Mouse (Mus musculus) left cerebral cortex, postnatal 25 days (tissue): ENCODE measurements around the gene Snap91. TPM values are rescaled to one million over a fixed set of nuclear protein-coding genes. Genes with fewer than 3 reads are reported as not detected.
A peak's percentile ranks its signal among the peaks of the same experiment; 100 is the strongest.

Experiments used
- DNase-seq, 2 experiments: peaks; one replicate each; pipeline ENCODE4 v3.0.0; 2022; ENCODE audit warnings: low spot score in 2 of 2, mixed read lengths in 1 of 2
- intact Hi-C: fragments of 180-260 bp; cut with DNase I; formaldehyde crosslinking; loops from one replicate; pipeline ENCODE4 v1.15.1; 2025
- total RNA-seq, 2 experiments: library from RNA; stranded (reverse); gene quantifications; 2 replicates each; pipeline ENCODE4 v1.2.3; 2021

Snap91 gene
- total RNA-seq, 2 experiments from 2014 or later = 399 to 404 TPM

DNA sequence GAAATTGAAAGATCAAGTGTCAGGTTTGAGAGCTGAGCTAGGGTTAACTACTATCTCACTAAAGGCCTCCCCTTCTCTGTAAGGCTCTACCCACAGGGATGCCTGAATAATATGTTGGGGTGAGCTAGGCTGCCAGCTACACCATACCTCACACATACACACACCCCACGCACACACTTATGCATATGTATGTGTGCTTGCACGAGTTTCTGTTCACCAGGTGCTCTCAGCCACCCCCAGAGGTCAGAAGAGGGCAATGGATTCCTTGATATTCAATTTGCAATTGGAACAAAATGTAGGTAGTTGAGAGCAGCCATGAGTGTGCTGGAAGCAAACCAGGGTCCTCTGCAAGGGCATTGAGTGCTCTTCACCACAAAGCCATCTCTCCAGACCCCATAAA lies 116.5 kb downstream of the Snap91 start:
- intact Hi-C loops = no loop called here

DNA sequence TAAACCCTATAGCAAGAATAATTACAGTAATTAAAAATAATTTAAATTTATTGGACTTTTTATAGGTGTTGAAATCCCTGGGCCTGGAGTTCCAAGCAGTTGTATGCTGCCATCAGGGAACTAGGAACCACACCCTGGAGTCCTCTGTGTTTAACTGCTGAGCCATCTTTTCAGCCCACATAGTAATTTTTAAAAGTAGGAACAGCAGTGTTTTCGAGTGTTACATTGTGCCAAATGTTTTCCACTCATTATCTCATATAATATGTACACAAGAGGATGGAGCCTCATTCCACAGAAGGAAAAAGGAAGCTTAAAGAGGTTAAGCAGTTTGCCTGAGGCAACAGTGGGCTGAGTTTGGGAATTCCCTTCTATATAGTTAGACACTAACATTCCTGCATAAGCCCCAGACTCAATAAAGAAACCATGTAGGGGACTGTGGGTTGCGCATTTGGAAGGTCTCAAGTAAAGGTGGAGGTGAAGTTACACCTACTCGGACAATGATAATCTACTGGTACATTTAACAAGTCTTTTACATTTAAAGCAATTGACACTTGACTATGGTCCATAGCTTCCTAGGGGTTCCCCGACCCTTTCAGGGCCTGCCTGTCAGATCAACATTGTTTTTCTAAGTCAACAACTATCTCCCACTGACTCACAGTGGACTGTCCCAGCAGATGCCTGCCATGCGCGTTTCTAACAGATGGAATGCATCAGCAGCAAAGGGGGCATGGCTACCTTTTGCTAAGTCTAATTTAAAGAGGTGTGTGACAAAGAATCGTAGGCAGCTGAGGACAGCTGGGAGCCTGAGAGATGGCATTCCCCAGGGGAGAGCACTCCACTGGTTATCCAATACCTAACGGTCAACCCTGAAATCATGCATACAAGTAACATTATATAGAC lies 117.7 kb downstream of the Snap91 start:
- DNase-seq = peak in 1 of 2 experiments; percentile 52
- intact Hi-C loops = no loop called here

More for the DNA sequence above, 116.5 kb downstream of the Snap91 start:
- no peak for DNase-seq

DNA sequence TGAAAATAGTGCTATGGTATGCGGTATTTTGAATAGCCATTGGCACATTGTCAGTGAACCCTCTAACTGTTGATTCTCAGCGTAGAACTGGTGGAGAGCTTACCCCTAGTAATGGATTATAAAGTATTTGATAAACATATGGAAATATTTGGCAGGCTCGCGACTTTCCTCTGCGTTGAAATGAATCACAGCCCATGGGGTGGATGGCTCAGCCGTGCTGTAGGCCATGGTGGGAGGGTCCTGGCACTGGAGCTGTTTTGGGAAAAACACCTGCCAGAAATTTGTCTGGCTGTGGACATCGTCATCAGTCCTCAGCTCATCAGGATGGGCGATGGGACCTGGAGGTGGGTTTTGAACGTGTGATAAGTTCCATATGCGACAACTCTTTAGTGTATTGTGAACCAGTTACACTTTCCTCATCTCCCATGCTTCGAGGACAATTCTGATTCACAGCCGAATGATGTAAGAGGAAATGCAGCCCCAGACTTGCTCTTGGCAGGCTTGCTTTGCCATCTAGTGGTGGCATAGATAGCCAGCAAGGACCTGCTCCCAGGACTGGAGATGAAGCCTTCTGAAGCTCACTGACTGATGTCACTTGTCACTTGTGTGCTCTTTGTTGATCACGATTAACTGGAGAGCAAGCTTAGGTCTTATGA lies 134.4 kb downstream of the Snap91 start:
- DNase-seq = peak; percentile 73 to 93
- intact Hi-C loops = loop anchor here (1.0 to 5.0 kb wide), 2 partner anchors 104 to 153 kb away; no protein-coding TSS in a partner anchor

DNA sequence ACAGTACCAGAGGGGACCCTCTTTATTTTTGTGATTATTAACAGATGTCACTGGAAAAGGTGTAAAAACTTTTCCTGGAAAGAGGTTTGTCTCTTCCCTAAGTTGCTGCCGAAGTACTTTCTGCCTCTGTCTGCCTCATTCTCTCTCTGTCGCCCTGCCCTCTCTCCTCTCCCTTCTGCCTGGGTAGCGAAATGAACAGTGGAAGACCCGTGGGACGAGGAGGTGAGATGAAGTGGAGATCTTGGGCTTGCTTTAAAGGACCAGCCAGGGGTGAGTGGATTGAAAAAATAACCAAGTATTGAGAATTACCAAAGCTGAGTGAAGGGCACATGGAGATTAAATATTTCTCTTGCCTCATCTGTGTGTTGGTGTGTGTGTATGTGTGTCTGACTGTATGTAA lies 136.4 kb downstream of the Snap91 start:
- DNase-seq = no peak
- intact Hi-C loops = loop anchor here (5.0 kb wide), 1 partner anchor 47 kb away; the partner anchor contains the start of gene Me1

DNA sequence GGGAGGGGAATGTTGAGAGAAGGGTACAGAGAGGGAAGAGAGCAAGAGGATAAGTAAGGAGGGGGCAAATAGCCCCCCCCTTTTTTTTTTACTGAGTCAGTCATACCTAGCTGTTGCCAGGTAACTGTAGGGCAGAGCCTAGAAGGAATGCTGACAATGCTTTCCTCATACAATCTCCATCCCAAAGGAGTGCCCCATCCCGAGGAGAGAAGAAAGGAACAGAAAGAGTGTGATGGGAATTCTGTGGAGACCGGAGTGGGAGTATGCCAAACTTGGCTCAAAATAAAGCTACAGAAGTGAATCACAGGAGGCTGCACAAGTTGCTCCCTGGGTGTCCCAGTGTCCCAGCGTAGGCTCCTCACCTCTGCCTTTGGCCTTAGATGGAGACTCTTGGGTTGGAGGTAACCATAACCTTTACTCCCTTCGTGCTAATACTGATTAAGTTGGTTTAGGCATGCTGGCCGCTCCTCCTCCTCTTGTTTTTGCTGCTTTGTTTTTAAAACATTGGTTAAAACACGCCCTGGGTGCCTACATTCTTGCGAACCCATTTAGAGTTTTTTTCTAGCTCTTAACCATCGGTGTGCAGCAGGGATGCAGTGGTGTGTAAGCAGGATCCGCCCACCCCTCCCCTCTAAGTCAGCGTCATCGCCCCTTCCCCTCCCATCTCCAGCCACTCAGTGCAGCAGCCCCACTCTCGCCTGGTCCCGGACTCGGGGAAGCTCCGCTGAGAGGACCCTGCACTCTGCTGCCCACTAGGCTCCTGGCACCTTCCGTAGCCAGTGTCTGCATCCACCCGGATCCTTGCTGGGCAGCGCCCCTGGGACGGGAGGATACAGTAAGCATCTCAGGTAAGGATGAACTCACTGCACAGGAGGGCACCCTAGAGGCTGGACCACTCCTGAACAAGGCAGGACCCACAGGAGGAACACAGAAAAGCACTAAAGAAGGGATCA lies 137.2 kb downstream of the Snap91 start, which contains the start of gene Prss35:
Prss35 (plus strand) TSS at position 691 of the 953 bp plus-strand sequence.
- intact Hi-C loops = loop anchor here (2.0 to 5.0 kb wide), 2 partner anchors 46 to 276 kb away; partner anchors contain the start of genes Dop1a and Me1
- peak in 1 of 2 experiments; percentile 22 for DNase-seq

DNA sequence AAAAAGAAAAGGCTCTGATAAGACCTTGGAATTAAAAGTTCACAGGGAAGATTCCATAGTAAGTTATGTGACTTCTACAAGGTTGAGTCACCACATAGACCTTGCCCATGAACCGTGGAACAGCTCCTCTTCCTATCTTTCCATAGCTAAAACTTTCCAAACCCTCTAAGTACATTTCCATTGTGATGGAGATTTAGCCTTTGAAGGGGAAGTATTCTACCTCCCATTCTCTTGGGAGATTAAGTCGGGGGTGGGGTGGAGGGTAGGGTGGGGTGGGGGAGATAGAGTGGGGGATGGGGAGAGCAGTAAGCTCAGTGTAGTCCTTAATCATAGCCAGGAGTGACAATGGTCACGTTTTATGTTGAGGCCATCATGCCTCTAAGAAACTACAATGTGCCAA lies 140.5 kb downstream of the Snap91 start:
- intact Hi-C loops = loop anchor here (5.0 kb wide), 1 partner anchor 43 kb away; the partner anchor contains the start of gene Me1
- DNase-seq = no peak

DNA sequence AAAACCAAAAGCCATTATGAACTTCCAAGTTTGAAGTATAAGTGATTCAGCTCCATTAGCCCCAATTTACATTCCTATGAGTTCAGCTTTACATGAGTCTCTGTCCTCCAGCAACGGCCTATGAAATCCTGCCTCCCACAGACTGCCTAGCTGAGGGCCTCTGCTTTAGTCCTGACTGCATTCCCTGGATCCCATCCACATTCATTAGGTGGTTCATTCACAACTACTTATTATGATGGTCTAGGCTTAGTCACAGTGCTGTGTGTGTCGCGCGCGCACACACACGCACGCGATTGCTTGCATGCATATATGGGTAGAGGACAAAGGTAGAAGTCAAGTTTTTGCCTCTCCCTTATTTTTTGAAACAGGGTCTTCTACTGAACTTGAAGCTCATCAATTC lies 141.7 kb downstream of the Snap91 start:
- DNase-seq = no peak
- intact Hi-C loops = no loop called here

DNA sequence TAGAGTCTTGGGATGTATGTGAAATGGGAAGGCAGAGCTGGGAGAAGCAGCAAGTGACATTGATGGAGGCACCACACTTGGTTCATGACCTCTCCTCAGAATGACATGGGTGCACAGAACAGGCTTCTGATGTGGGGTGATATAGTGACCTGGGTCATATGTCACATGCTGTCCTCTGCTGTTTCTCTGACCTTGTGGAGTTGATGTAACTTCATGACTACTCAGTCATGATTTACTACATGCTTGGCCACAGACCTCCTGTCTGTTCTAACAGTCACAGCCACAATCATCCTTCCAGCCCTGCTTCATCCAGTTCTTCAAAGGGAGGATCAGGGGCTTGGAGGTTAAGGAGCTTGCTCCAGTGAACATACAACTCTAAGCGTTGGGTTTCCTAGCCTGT lies 142.4 kb downstream of the Snap91 start:
- intact Hi-C loops = no loop called here
- DNase-seq = no peak

DNA sequence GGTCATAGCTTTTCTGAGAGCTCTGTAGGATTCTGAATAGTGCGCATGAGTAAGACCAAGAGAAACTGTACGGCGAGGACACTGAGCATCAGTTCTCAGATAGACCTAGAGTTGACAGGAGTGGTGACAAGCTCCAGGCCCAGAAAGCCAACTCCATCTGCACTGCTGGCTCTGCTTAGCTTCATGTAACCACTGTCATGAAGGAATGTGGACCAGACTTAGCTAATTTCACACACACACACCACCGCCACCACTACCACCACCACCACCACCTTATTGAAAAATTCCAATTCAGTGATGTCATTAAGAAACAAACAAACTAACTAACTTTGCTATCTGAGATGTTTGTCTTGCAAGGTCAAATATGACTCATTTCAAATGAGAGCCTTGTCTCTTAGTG lies 143.5 kb downstream of the Snap91 start:
- intact Hi-C loops = no loop called here

DNA sequence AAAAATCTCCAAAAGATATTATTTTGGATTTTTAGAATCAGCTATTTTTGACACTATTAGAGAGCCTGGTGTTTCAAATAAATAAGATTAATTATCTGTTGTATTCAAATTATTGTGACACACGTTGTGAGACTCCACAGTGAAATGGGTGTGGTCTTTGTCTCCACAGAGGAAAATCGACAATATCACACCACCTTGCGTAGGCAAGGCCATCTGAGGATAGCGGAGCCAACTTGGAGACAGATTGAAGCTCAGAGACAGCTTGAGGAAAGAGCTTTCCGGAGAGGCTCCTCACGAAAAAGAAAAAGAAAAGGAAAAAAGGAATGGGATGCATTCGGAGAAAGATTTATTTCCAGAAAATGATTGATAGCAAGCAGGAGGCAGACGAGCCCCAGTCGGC lies 145.7 kb downstream of the Snap91 start:
- intact Hi-C loops = no loop called here
- DNase-seq = no peak

More for the DNA sequence above, 143.5 kb downstream of the Snap91 start:
- no peak for DNase-seq

DNA sequence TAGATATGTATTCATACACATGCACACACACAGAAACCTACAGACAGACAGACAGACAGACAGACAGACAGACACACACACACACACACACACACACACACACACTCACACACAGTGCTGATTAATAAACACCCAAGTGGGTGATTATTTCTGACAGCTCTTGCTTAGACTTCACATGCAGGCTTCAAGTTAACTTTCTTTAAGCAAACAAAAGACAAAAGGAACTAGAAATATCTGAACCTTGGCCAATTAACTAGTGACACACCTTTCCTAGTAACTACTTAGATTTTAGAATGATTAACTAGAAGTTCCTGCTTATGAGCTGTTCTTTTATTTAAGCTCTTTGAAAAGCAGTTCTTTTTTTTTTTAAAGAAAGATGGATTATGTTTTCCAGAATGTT lies 146.1 kb downstream of the Snap91 start:
- DNase-seq = no peak
- intact Hi-C loops = no loop called here

DNA sequence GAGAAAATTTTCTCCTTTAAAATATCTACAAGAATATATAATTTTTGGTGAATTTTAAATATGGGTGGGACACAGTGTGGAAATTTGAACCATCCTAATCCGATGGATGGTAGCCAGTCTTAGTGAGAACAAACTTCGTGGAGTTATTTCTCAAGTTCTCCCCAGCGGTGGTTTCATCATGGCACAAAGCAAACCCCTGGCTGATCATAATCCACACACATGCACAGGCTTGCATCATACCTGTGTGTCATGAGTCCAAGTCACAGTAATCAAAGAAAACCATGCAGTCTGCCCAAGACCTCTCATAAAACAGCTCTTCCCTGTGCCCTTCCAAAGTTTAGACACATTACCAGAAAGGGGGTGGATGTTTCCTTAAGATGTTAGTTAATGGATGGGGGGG lies 150.6 kb downstream of the Snap91 start:
- intact Hi-C loops = no loop called here
- DNase-seq = no peak

DNA sequence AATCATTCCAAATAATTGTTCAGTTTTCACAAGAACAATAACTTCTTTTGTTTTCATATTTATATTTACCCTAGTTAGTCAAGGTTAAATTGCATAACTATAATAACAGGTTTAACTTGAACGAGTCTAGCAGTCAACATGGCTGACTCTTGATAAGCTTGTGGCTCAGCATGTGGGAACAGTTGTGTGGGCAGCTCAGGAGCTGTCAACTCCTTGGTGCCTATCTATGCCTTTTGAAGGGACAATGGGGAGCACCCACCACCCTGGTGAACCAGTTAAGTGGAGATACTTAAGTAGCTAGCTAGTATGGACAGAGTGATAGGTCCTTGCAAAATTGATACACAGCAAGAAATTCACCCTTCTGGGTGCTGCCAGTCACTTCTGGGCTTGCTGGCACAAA lies 151.4 kb downstream of the Snap91 start:
- no peak for DNase-seq
- intact Hi-C loops = no loop called here

DNA sequence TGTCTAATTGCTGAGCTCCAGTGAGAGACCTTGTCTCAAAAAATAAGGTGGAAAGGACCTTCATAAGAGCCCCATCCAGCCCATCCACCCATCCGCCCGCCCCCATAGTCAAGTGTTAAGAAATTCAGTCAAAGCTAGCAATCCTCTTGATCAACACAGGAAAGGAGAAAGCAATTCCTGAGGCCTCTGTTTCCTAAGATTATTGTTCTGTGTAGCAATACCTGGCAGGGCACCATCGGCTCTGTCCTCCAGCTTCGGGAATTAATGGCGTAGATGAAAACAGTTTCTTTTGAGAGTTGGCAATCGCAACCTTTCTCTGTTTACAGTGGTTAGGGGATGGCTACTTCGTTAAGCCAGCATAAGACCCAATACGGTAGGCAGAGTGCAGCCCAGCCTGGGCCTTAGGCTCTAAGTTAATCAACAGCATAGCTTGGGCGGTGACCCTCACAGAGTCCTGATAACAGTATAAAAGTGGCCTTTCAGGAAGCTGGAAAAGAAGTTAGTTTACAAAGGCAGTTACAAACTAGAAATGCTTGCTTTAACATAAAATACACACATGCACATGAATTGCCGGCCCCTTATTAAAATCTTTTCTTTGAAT lies 152.1 kb downstream of the Snap91 start:
- intact Hi-C loops = no loop called here
- DNase-seq = no peak

DNA sequence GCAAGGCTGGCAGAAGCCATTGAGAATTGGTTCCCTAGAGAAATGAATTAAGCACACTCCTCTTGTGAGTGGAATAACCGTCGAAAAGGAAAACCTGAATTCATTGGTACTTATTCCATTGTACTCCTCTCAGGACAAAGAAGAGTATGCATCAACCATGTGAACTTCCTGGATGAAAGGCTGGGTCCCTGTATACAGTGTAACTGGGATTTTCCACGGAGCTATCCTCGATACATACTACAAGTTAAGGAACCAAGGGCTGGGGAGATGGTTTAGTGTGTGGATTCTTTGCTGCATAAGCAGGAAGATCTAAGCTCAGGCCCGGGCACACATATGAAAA lies 154.1 kb downstream of the Snap91 start:
- intact Hi-C loops = no loop called here
- no peak for DNase-seq

DNA sequence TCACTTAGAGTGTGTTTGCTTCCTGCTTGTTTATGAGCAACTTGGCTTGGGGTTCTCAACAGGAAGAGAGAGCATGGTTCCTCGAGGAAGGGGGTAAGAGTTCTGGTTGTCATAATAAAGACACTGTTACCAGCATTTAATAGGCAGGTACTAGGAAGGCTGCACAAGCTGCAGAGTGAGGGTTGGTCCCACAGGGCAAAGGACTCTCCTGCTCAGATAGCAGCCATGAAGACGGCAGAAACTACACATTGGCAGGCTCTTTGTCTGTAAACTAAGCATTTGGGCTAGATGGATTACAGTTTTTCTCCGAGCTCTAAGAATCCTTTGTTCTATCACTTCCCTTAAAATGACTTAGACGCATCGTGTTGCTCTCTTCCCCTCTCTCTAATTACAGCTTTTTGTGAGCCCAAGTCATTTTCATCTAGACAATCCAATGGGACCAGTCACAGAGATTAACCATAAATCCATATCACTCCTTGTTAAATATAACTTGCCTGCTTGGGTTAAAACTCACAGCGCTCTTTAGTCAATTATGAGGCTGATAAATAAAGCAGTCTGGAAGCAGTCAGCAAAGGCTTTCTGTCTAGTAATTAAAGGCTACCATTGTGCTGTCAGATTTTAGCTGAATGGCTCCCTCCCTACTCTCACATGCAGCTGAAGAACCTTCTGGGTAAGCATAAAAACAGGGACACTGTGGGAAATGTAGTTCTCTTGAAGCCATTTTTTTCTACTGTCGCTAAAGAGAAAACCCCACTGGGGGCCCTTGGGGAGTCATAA lies 154.7 kb downstream of the Snap91 start:
- no peak for DNase-seq
- intact Hi-C loops = no loop called here

DNA sequence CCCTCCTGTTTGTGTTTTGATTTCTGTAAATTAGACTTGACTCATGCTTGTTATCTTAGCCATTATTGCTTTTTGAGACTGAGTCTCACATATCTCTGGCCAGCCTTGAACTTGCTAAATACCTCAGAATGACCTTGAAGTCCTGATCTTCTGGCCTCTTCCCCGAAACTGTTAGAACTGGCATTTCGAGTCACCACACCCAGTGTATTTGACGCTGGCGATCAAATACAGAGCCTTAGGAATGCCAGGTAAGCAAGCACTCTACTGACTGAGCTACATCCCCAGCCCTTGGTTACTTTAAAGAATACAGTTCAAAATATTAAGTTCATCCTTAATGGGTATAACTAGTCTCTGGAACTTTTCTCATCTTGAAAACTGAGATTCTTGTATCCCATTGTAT lies 155.4 kb downstream of the Snap91 start:
- intact Hi-C loops = no loop called here
- DNase-seq = no peak

DNA sequence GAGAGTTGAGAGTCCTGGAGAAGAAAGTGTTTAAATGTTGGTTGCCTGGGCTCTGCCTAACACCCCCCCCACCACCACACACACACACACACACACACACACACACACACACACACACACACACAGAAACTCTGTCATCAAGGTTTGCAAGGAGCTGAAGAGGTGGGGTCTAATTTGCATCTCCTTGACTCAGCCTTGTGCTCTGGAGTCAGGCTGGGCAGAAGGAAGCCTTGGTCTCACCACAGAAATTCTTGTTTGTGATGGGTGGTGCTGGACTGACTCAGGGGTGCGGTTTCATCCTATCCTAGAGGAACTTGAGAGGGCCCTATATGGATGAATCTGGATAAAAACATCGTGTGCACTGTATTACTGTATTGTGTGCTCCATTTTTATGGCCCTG lies 159.7 kb downstream of the Snap91 start:
- DNase-seq = no peak

DNA sequence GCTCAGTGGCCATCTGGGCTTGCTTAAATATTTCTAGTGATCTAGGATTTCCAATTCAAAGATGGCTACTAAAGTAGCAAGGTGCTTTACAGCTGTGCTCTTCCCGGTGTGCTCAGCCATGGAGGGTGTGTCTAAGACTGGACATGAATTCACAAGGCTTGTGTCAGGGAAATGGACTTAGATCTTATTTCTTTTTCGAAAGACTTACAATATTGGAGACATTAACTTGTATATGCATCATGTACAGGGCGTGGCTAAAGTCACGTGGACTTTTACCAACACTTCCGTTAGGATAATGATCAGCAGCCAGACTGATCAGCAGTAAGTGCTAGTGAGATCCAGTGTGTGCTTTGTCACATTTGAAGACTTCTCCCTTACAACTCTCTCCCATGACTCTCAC lies 160.2 kb downstream of the Snap91 start:
- DNase-seq = no peak
- intact Hi-C loops = no loop called here

More for the DNA sequence above, 159.7 kb downstream of the Snap91 start:
- intact Hi-C loops = no loop called here
